Mouse (Mus musculus) intestine, embryonic 14.5 days (tissue): Measurements from ENCODE around the gene Fgf4. TPM values are rescaled to one million over a fixed set of nuclear protein-coding genes. Genes with fewer than 3 reads are reported as not detected.

Experiments used
- ATAC-seq: fragments of 200-750 bp; cut with Nextera tagmentation; replicated peaks from 2 replicates; pipeline ENCODE4 v1.8.0; 2017; ENCODE audit warnings: low read depth, moderate number of reproducible peaks, moderate TSS enrichment, moderate library complexity; ENCODE audit not compliant: low FRiP score, low TSS enrichment
- DNase-seq: peaks from one replicate; pipeline ENCODE4 v3.0.0-alpha.2; 2018; ENCODE audit warnings: low spot score
- H3K27ac ChIP-seq: fragments of 300-500 bp; sonication (generic); 2 replicates; pipeline ENCODE4 v1.5.1; 2014; ENCODE audit warnings: low read depth, mild to moderate bottlenecking, control low read depth
- H3K27me3 ChIP-seq: fragments of 300-500 bp; sonication (generic); replicated peaks from 2 replicates; pipeline ENCODE4 v1.6.1; 2014; ENCODE audit warnings: low read length, control low read depth; ENCODE audit not compliant: control insufficient read depth, insufficient read depth
- H3K36me3 ChIP-seq: fragments of 300-500 bp; sonication (generic); 2 replicates; pipeline ENCODE4 v1.6.1; 2014; ENCODE audit warnings: low read length, control low read depth; ENCODE audit not compliant: control insufficient read depth, insufficient read depth
- H3K4me1 ChIP-seq: fragments of 300-500 bp; sonication (generic); replicated peaks from 2 replicates; pipeline ENCODE4 v1.6.1; 2014; ENCODE audit warnings: low read length, control low read depth, mixed read lengths; ENCODE audit not compliant: control insufficient read depth, insufficient read depth
- H3K4me2 ChIP-seq: fragments of 300-500 bp; sonication (generic); 2 replicates; pipeline ENCODE4 v1.6.1; 2014; ENCODE audit warnings: low read length
- H3K4me3 ChIP-seq: fragments of 300-500 bp; sonication (generic); 2 replicates; pipeline ENCODE4 v1.5.1; 2014; ENCODE audit warnings: low read depth, low read length, control low read depth, mixed read lengths
- H3K9ac ChIP-seq: fragments of 300-500 bp; sonication (generic); 2 replicates; pipeline ENCODE4 v1.6.1; 2014; ENCODE audit warnings: mild to moderate bottlenecking, low read length
- H3K9me3 ChIP-seq: fragments of 300-500 bp; sonication (generic); 2 replicates; pipeline ENCODE4 v1.6.1; 2016; ENCODE audit warnings: low read length, control low read depth; ENCODE audit not compliant: control insufficient read depth
- WGBS: fragments of 180-500 bp; shearing (Covaris S2); extraction: QIAGEN DNeasy Blood & Tissue Kit; methylation state at CpG from one replicate; pipeline ENCODE4 v1.1.7; 2014; 5-methylcytosine and 5-hydroxymethylcytosine counted together
- polyA plus RNA-seq: library from polyadenylated mRNA; unstranded; fragments of >200 nt; fragmentation: Nextera tagmentation; extraction: Ambion mirVana; gene quantifications from 2 replicates; pipeline ENCODE4 v1.2.1, GENCODE M21; 2014

Gene Fgf4
- polyA plus RNA-seq, 1 experiment from 2014 or later = not detected

DNA sequence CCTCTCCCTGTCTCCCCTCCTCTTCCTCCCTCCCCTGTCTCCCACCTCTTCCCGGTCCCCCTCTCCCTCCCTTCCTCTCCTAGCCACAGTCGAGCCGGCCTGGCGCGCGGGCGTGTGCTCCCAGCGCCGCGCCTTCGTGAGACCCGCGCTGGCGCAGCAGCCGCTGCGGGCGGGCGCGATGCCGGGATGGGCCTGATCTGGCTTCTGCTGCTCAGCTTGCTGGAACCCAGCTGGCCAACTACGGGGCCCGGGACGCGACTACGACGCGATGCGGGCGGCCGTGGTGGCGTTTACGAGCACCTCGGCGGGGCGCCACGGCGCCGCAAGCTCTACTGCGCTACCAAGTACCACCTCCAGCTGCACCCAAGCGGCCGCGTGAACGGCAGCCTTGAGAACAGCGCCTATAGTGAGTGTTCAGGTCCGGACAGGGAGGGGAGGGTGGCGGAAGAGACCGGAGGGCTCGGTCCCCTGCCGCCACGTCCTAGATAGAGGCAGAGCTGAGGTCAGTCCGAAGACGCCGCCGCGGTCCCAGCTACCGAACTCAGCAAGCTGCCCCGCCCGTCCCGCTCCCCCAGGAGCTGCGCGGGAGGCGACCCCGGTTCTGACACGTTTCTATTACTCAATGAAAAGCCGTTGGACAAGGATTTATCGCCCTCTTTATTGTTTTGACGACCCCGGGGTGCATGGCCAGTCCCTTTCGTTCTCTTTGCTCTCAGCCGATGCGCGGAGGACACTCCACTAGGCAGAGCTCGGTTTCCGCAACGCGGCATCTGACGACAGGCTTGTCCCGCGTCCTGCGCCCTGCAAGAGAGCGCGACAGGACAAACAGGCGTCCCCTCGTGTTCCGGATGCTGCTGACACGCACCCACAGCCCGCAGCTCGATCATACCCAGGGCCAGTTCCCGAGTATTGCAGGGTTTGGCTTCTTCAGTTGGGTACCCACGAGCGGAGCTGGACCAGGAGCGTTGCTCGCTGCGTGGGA lies 8.4 kb upstream of the Fgf4 start:
- Histone ChIP-seq H3K27ac (no peak overlapping the region), H3K4me3 (peak overlapping the region; percentile 30), H3K36me3 (no peaks in the 10 kb centered on the region), H3K27me3 (peaks cover 74% of the 10 kb centered on the region), H3K4me1 (0 out of 2 replicates have a peak, but pooled peaks cover 4% of the 10 kb centered on the region), H3K9ac (no peak overlapping the region), H3K9me3 (no peaks in the 10 kb centered on the region), H3K4me2 (peak overlapping the region; percentile 62)
- DNase-seq (peak; percentile 71), ATAC-seq (0 out of 2 replicates have a peak, but pooled peaks have one; percentile 35)
- WGBS = under 1% methylated on average over 94 of the region's 94 CpGs

DNA sequence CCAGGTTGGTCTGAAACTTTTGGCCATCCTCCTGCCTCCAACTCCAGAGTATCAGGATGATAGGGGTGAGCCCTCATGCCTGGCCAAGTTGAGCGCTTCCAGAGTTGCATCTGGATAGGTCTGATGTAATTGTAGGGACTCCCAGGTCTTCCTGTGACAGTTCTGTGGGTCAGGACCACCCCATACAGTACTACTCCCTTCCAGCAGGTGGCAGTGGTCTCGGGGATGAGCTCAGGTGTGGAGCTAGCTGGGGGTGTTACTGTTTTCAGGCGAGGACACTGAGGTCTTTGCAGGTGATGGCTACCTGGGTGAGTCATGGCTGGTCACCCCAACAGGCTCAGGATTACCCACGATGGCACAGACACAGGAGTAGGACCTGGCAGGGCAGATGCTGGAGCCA lies 1.0 kb upstream of the Fgf4 start:
- 19% methylated on average over 4 of the region's 4 CpGs for WGBS
- H3K9ac ChIP-seq = no peak overlapping the region
- peaks cover 17% of the 10 kb centered on the region for H3K27me3 ChIP-seq
- no peak overlapping the region for H3K27ac ChIP-seq
- H3K4me1 ChIP-seq = no peaks in the 10 kb centered on the region
- no peaks in the 10 kb centered on the region for H3K9me3 ChIP-seq
- H3K36me3 ChIP-seq = no peaks in the 10 kb centered on the region
- ATAC-seq (no peak; the same call in 1 of the 2 replicates), DNase-seq (peak; percentile 70)
- H3K4me3 ChIP-seq = no peak overlapping the region
- H3K4me2 ChIP-seq = no peak overlapping the region

DNA sequence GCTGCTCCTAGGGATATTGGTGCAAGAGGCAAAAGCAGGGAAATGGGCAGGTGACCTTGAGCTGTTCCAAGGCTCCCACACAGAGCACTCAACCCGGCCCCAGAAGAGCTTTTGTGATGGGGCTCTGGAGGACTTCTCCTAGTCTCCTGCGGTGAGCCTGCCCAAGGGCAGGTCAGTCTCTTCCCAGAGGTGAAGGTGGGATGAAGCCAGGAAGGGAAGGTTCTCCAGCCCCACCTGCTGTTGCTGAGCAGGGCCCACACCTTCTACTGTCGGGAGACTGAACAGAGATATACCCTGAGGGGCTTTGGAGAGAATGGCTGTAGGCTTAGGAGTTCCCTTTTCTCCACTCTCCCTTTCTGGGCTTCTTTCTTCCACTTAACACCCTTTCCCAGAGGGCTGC lies 4.2 kb downstream of the Fgf4 start:
- no peak for ATAC-seq

DNA sequence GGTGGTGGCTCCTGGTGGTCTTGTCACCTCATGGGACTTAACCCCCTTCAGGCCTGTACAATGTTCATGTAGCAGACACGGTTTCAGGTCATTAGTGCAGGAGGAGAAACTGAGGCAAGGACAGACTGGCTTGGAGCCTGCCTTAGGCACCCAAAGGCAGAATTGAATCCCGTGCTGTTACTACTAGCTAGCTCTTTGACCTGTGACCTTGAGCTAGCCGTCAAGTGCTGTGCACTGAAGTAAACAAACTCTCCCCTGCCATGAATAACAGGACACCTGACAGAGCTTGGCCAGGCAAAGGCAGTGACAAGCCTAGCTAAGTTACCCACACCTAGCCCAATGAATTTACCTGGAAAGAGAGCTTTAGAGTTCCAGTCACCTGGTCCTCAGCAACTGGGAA lies 7.8 kb downstream of the Fgf4 start:
- no peak overlapping the region for H3K9ac ChIP-seq

More for the DNA sequence above, 4.2 kb downstream of the Fgf4 start:
- no peak overlapping the region for H3K4me3 ChIP-seq
- H3K4me2 ChIP-seq = no peak overlapping the region
- no peak overlapping the region for H3K9ac ChIP-seq
- no peaks in the 10 kb centered on the region for H3K9me3 ChIP-seq
- no peak for DNase-seq
- no peaks in the 10 kb centered on the region for H3K27me3 ChIP-seq
- WGBS = 40% methylated on average over 3 of the region's 3 CpGs
- H3K4me1 ChIP-seq = no peaks in the 10 kb centered on the region
- H3K36me3 ChIP-seq = no peaks in the 10 kb centered on the region
- H3K27ac ChIP-seq = no peak overlapping the region

DNA sequence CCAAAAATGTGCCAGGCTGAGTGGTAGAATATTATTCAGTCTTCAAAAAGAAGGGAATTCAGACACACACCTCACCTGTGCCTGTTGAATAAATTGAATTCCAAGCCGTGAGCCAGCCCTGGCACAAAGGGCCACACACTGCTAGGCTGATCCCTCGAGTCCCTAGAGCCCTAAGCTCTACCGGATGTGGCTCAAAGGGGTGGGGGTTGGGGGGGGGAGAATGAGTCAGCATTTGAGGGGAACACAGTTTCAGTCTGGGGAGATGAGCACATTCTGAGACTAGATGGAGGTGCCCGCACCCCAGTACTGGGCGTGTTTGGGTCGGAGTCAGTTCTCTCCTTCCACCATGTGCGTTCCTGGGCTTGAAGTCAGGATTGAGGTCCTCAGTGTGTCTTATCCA lies 10.0 kb downstream of the Fgf4 start:
- ATAC-seq = no peak
- Histone ChIP-seq H3K4me1 (no peaks in the 10 kb centered on the region), H3K36me3 (no peaks in the 10 kb centered on the region), H3K4me3 (no peak overlapping the region), H3K9ac (no peak overlapping the region), H3K27ac (no peak overlapping the region), H3K27me3 (peaks cover 30% of the 10 kb centered on the region), H3K9me3 (no peaks in the 10 kb centered on the region), H3K4me2 (no peak overlapping the region)
- DNase-seq = no peak
- 93% methylated on average over 7 of the region's 7 CpGs for WGBS

More for the DNA sequence above, 7.8 kb downstream of the Fgf4 start:
- WGBS = 31% methylated on average over 3 of the region's 3 CpGs
- no peaks in the 10 kb centered on the region for H3K4me1 ChIP-seq
- no peak overlapping the region for H3K27ac ChIP-seq
- peaks cover 8% of the 10 kb centered on the region for H3K27me3 ChIP-seq
- no peaks in the 10 kb centered on the region for H3K36me3 ChIP-seq
- H3K9me3 ChIP-seq = no peaks in the 10 kb centered on the region
- DNase-seq (no peak), ATAC-seq (no peak)
- H3K4me2 ChIP-seq = no peak overlapping the region
- no peak overlapping the region for H3K4me3 ChIP-seq

DNA sequence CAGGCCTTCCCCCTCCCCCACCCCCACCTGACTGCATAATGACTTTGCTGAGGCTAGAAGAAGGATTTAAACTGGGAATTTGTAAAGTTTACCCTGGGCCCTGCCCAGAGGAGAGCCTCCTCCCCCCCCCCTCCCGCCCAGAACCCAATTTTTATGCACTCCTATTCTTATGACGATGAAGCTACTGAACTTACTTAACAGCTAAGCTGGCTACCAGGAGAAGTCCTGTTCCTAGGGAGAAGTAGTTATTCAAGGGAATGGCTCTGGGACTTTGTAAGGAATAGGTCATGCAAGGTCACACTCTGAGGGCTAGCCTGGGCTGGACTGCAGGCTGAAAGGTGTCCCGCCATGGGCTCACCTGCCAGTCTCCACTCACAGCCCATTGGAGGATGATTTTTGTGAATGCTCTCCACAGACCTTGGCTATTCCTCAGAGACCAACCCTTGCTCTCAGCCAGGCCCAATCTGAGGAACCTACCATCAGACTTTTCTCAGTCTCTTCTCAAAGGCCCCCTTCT lies 10.7 kb downstream of the Fgf4 start:
- DNase-seq = no peak
- Histone ChIP-seq H3K9ac (no peak overlapping the region), H3K4me1 (no peaks in the 10 kb centered on the region), H3K4me2 (no peak overlapping the region), H3K27me3 (peaks cover 37% of the 10 kb centered on the region), H3K27ac (no peak overlapping the region), H3K36me3 (no peaks in the 10 kb centered on the region), H3K9me3 (no peaks in the 10 kb centered on the region), H3K4me3 (no peak overlapping the region)
- no peak for ATAC-seq
- WGBS = 85% methylated on average over 3 of the region's 3 CpGs

DNA sequence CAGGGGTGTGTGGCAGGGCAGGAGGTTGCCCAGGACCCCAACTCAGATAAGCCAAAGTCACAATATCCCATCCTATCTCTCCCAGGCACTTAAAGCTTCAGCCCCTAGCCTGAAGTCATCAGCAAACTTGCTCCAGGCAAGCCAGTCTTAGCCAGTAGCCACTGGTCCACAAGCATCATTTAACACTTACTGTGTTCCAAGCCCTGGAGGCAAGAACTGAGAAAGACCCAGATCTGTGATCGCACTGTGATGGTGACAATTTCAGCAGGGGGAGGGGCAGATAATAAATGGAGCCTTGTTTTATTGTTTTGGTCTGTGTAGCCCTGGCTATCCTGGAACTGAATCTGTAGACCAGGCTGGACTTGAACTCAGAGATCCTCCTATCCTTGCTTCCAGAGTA lies 11.5 kb downstream of the Fgf4 start:
- DNase-seq = no peak
- Histone ChIP-seq H3K4me2 (no peak overlapping the region), H3K9ac (no peak overlapping the region), H3K36me3 (no peaks in the 10 kb centered on the region), H3K27me3 (peaks cover 45% of the 10 kb centered on the region), H3K4me1 (no peaks in the 10 kb centered on the region), H3K27ac (no peak overlapping the region), H3K9me3 (no peaks in the 10 kb centered on the region), H3K4me3 (no peak overlapping the region)
- WGBS = 79% methylated on average over 1 of the region's 1 CpGs
- ATAC-seq = no peak

DNA sequence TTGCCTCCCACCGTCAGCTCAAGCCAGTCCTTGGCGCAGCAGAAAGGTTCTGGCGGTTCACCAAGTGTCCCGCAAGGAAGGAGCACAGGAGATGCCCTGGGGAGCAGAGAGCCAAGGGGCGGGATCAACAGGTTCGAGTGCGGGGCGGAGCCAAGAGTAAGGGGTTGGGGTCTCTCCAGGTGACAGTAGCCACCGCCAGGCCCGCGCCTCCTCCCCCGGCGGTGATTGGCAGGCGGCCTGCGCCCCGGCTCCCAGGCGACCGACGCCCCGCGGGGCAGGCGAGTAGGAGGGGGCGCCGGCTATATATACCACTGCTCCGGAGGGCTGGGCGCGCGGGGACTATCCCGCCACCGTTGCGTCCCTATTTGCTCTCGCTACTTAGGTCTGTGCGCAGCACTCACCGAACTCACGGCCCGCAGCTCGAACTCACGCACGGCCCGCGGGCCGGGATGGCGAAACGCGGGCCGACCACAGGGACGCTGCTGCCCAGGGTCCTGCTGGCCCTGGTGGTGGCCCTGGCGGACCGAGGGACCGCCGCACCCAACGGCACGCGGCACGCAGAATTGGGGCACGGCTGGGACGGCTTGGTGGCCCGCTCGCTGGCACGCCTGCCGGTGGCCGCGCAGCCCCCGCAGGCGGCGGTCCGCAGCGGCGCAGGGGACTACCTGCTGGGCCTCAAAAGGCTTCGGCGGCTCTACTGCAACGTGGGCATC lies 14.0 kb downstream of the Fgf4 start:
- under 1% methylated on average over 53 of the region's 72 CpGs for WGBS
- Histone ChIP-seq H3K9me3 (no peaks in the 10 kb centered on the region), H3K4me3 (peak overlapping the region; percentile 20), H3K27ac (no peak overlapping the region), H3K4me2 (peak overlapping the region; percentile 28), H3K36me3 (no peaks in the 10 kb centered on the region), H3K9ac (no peak overlapping the region), H3K27me3 (peaks cover 66% of the 10 kb centered on the region), H3K4me1 (no peaks in the 10 kb centered on the region)
- ATAC-seq = no peak
- peak; percentile 58 for DNase-seq
